Mouse (Mus musculus) ES-E14 (cell line): ENCODE measurements around the gene Pou2f1. TPM values are rescaled to one million over a fixed set of nuclear protein-coding genes. Genes with fewer than 3 reads are reported as not detected.

Experiments
- DNase-seq: peaks from one replicate; pipeline ENCODE4 v3.0.0-alpha.2; 2013; ENCODE audit warnings: low read depth, low spot score
- H3K27ac ChIP-seq: 2 replicates; pipeline ENCODE4 v1.5.1; 2012; ENCODE audit warnings: low read depth, mild to moderate bottlenecking, low read length, moderate library complexity, mixed read lengths; ENCODE audit not compliant: poor library complexity, insufficient read depth, severe bottlenecking
- H3K36me3 ChIP-seq: 2 replicates; pipeline ENCODE4 v1.6.1; 2012; ENCODE audit warnings: mild to moderate bottlenecking, low read length, moderate library complexity, mixed read lengths; ENCODE audit not compliant: control insufficient read depth, poor library complexity, insufficient read depth, severe bottlenecking
- H3K4me1 ChIP-seq, 2 experiments: fragments of 150-350 bp in 1 of 2; sonication (generic) in 1 of 2; 2 replicates each; pipeline ENCODE4 v1.6.1; 2012; ENCODE audit warnings: low read length in 2 of 2, mild to moderate bottlenecking in 1 of 2, mixed read lengths in 1 of 2; ENCODE audit not compliant: control insufficient read depth in 2 of 2, insufficient read depth in 2 of 2, poor library complexity in 1 of 2
- H3K4me3 ChIP-seq, 2 experiments: fragments of 150-350 bp in 1 of 2; sonication (generic) in 1 of 2; 2 replicates each; pipeline ENCODE4 v1.5.1; 2012; ENCODE audit warnings: low read length in 2 of 2, low read depth in 1 of 2, mild to moderate bottlenecking in 1 of 2, mixed read lengths in 1 of 2; ENCODE audit not compliant: insufficient read depth in 1 of 2, poor library complexity in 1 of 2, severe bottlenecking in 1 of 2
- H3K9ac ChIP-seq: 2 replicates; pipeline ENCODE4 v1.6.1; 2012; ENCODE audit warnings: low read depth, mild to moderate bottlenecking, low read length, mixed read lengths; ENCODE audit not compliant: poor library complexity, insufficient read depth, severe bottlenecking
- H3K9me3 ChIP-seq: fragments of 150-350 bp; sonication (generic); 2 replicates; pipeline ENCODE4 v1.6.1; 2012; ENCODE audit warnings: low read depth, mild to moderate bottlenecking, low read length; ENCODE audit not compliant: control insufficient read depth, insufficient read depth
- CHD2 ChIP-seq: IDR thresholded peaks from 2 replicates; pipeline ENCODE4 v1.6.1; 2014; ENCODE audit warnings: mild to moderate bottlenecking, low read depth, low read length, inconsistent platforms
- HCFC1 ChIP-seq: IDR thresholded peaks from 2 replicates; pipeline ENCODE4 v1.6.1; 2012; ENCODE audit warnings: low read length, inconsistent platforms, borderline replicate concordance; ENCODE audit not compliant: insufficient read depth
- MAFK ChIP-seq: IDR thresholded peaks from 2 replicates; pipeline ENCODE4 v1.6.1; 2014; ENCODE audit warnings: mild to moderate bottlenecking, low read depth, low read length, inconsistent platforms; ENCODE audit not compliant: insufficient read depth
- ZC3H11A ChIP-seq: IDR thresholded peaks from 2 replicates; pipeline ENCODE4 v1.6.1; 2012; ENCODE audit warnings: low read depth, mild to moderate bottlenecking, inconsistent platforms, low read length, borderline replicate concordance
- ZNF384 ChIP-seq: IDR thresholded peaks from 2 replicates; pipeline ENCODE4 v1.6.1; 2012; ENCODE audit warnings: low read depth, low read length, inconsistent platforms
- in situ Hi-C, 2 experiments: fragments of 600-800 bp; cut with MboI; formaldehyde crosslinking; loops; one replicate each; pipeline ENCODE4 v1.15.1; 2025; ENCODE audit warnings: low sequenced_read_pairs in 2 of 2, inconsistent platforms in 1 of 2; ENCODE audit not compliant: unreplicated experiment in 2 of 2
- total RNA-seq: library from RNA; depleted of rRNA; stranded (reverse); fragments of 300-350 nt; gene quantifications from 2 replicates; pipeline ENCODE4 v1.2.3, GENCODE M21; 2012

Pou2f1 gene
- total RNA-seq, 1 experiment: 37.9 TPM

DNA sequence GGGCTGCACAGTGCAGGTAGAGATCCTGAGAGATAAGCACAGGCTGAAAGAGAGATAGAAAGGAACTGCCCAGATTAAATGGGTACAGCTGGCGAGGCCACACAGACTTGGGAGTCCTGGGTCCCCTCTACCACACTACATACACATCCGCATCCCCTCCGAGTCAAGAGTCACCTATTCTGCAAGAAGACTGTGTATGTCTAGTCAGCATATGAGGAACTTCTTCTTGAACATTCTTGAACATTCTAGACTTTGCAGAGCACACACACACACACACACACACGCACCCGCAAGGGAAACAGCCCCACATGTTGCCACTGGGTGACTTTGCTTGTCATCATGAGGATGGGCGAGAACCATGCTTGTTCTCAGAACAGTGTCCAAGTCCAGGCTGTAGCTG lies 173.9 kb downstream of the Pou2f1 start:
- in situ Hi-C loops: no loop called here
- Histone ChIP-seq H3K9ac (no peak overlapping the region), H3K36me3 (no peaks in the 10 kb centered on the region), H3K9me3 (no peaks in the 10 kb centered on the region), H3K27ac (no peak overlapping the region), H3K4me1 (no peaks in the 10 kb centered on the region), H3K4me3 (no peak overlapping the region)
- TF ChIP-seq HCFC1 (no peak), ZNF384 (no peak), MAFK (no peak), ZC3H11A (no peak), CHD2 (no peak)
- no peak for DNase-seq

DNA sequence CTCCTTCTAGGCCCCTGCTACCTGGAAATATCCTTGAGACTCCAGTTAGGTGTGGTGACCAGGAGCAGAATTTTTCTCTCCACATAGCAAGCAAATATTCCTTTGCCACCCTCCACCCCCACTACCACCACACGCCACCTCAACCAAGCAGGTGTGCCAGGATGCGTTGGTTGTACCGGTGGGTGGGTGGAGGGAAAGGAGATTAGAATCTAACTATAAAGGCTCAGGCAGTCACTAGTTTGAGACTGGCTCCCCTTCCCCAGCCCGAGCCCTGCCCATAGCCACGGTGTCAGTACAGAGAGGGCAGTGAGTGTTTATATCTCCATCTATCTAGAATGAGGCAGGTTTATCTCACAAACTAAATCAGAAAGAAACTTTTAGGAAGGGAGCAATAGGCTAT lies 174.3 kb downstream of the Pou2f1 start:
- H3K36me3 ChIP-seq: no peaks in the 10 kb centered on the region
- no peak for DNase-seq
- in situ Hi-C loops: no loop called here
- TF ChIP-seq CHD2: no peak
- TF ChIP-seq ZNF384: no peak
- no peak for TF ChIP-seq ZC3H11A
- TF ChIP-seq HCFC1: no peak
- H3K27ac ChIP-seq: no peak overlapping the region
- H3K9ac ChIP-seq: no peak overlapping the region
- no peaks in the 10 kb centered on the region for H3K4me1 ChIP-seq
- no peaks in the 10 kb centered on the region for H3K9me3 ChIP-seq
- H3K4me3 ChIP-seq: no peak overlapping the region

DNA sequence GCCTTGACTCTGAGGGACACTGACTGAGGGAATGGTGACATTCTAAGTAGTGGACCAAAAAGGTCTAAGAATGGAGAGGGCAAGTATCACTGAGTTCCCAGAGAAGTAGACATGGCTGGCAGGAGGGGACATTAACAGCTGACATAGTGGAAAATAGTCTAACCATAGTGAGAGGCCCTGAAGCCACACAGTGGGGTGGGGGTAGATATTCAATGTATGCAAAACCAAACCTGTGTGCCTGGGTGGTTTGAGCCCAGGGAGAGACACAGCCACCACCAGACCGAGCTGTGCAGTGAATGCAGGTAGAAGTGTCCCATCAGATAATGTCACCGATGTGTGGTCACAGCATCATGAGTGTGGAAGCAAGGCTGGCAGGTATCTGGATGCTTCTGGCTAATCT lies 180.4 kb downstream of the Pou2f1 start:
- H3K4me1 ChIP-seq: no peaks in the 10 kb centered on the region
- H3K9ac ChIP-seq: no peak overlapping the region
- in situ Hi-C loops: no loop called here
- no peak overlapping the region for H3K4me3 ChIP-seq
- no peaks in the 10 kb centered on the region for H3K9me3 ChIP-seq
- TF ChIP-seq ZC3H11A (no peak), CHD2 (no peak), ZNF384 (no peak), HCFC1 (no peak), MAFK (no peak)
- H3K27ac ChIP-seq: no peak overlapping the region
- no peak for DNase-seq
- H3K36me3 ChIP-seq: no peaks in the 10 kb centered on the region

DNA sequence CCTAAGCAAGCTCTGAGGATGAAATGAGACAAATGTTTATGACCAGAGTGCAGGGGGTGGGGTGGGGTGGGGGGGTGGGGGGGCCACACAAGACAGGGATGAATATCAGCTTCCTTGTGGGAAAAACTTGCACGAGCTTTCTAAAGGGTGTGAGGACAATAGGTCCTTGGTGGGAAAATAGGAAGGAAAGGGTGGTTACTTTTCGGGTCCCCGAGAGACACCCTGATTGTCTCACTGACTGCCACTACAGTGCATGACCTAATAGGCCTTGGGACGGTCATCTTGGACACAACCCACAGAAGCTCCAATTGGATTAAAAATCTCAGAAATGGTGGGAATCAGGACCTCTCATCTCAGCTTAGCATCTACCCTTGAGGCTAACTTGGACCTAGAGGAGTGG lies 183.3 kb downstream of the Pou2f1 start:
- H3K9ac ChIP-seq: no peak overlapping the region
- no peaks in the 10 kb centered on the region for H3K36me3 ChIP-seq
- no peak for DNase-seq
- TF ChIP-seq HCFC1 (no peak), MAFK (no peak), ZNF384 (no peak), ZC3H11A (no peak), CHD2 (no peak)
- no peak overlapping the region for H3K27ac ChIP-seq
- H3K9me3 ChIP-seq: no peaks in the 10 kb centered on the region
- in situ Hi-C loops: no loop called here
- H3K4me1 ChIP-seq: no peaks in the 10 kb centered on the region
- H3K4me3 ChIP-seq: no peak overlapping the region

DNA sequence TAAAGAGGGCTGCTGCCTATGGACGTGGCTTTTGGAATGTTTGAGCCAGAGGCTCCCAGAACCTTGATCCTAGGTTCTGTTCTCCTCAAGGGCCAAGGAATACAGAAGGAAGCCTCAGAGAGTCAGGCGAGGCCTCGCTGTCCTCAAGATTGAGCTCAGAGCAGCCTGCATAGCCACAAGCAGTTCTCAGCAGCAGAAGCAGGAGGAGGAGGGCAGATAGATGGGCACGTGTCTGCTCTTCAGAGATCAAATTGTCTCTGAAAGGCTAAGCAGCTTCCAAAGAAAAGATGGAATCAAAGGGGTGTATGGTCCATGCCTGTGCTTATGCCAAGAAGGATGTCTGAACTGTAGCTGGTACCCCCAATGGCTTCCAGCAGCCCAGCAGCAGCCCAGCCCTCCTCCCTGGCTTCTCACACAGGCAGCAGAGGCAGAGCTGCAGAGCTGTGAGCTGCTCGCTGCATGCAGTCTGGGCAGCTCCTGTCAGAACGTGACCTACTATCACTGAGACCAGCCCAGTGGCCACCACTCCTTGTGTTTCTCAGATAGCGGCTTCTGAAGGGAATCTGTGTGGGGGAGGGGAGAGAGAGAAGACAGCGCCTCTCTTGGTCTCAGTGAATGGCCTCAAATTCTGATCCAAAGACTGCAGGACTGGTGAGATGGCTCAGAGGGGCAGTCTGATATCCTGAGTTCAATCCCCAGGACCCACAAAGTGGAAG lies 184.2 kb downstream of the Pou2f1 start:
- DNase-seq: no peak
- H3K9ac ChIP-seq: no peak overlapping the region
- in situ Hi-C loops: no loop called here

More for the DNA sequence above, 184.2 kb downstream of the Pou2f1 start:
- TF ChIP-seq MAFK: no peak
- no peak for TF ChIP-seq CHD2
- TF ChIP-seq ZC3H11A: no peak
- no peak for TF ChIP-seq ZNF384
- TF ChIP-seq HCFC1: no peak
- Histone ChIP-seq H3K4me3 (no peak overlapping the region), H3K27ac (no peak overlapping the region), H3K4me1 (no peaks in the 10 kb centered on the region), H3K9me3 (no peaks in the 10 kb centered on the region), H3K36me3 (no peaks in the 10 kb centered on the region)
